Mouse (Mus musculus): ENCODE measurements at regions not wholly inside any gene's neighbourhood (a gene's known extent, or its start where the extent isn't known, plus 50 kb on each side); places are given as distances from the start of the nearest gene placed in this dataset.

DNA sequence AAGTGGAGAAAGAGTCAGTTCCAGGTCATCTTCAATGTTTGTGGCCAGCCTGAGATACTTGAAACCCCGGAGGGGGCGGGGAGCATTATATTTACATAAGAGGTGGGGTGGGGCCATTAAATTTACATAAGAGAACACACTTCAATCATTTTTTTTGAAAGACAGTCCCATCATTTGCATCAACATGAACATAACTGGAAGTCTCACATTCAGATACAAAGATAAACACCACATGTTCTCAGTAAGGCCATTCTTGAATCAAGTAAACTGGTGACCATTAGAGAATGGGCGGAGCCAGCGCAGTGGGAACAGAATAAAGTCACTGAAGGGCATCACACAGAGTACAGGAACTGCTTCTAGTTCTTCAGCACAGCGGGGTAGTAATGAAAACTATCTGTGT lies 137.2 kb downstream of the Atp23 start:
- no peaks in the 10 kb centered on the region for H3K4me1 ChIP-seq (ENCODE audit: control insufficient read depth, insufficient read depth, low read length)
- no peak overlapping the region for H3K9ac ChIP-seq (ENCODE audit: low read depth, low read length)
- ATAC-seq: no peak
- no peaks in the 10 kb centered on the region for H3K36me3 ChIP-seq (ENCODE audit: control insufficient read depth, insufficient read depth, low read length)
- H3K4me3 ChIP-seq (ENCODE audit: low read depth, low read length): no peak overlapping the region
- no peak overlapping the region for H3K27ac ChIP-seq (ENCODE audit: low read length)
- H3K9me3 ChIP-seq (replicated peaks; ENCODE audit: control insufficient read depth, low read length, poor library complexity, severe bottlenecking): no peaks in the 10 kb centered on the region
- H3K4me2 ChIP-seq (ENCODE audit: low read length): no peak overlapping the region
- no peaks in the 10 kb centered on the region for H3K27me3 ChIP-seq (ENCODE audit: control insufficient read depth, insufficient read depth, low read depth, low read length)
- WGBS: 75% methylated on average over 5 of the region's 5 CpGs

DNA sequence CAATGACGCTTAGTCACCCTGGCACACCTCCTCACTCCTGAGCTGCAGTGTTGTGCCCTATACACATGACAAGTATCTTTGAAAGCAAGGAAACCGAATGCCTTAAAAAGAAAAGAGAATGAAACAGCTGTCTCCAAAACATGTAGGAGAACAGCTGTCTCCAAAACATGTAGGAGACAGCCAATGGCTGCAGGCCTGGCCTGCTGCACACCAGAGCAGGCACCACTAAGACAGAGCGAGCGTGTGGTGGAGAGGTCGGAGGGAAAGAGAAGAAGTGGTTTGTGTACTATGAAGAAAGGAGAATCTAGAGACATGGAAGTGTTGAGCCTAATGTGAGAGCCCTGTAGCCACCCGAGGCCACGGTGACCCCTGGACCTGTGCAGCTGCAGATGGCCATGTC lies 142.5 kb downstream of the Atp23 start:
- no peaks in the 10 kb centered on the region for H3K36me3 ChIP-seq (ENCODE audit: control insufficient read depth, insufficient read depth, low read length)
- H3K9ac ChIP-seq (ENCODE audit: low read depth, low read length): no peak overlapping the region
- whole genome bisulfite sequencing: 95% methylated on average over 7 of the region's 7 CpGs

DNA sequence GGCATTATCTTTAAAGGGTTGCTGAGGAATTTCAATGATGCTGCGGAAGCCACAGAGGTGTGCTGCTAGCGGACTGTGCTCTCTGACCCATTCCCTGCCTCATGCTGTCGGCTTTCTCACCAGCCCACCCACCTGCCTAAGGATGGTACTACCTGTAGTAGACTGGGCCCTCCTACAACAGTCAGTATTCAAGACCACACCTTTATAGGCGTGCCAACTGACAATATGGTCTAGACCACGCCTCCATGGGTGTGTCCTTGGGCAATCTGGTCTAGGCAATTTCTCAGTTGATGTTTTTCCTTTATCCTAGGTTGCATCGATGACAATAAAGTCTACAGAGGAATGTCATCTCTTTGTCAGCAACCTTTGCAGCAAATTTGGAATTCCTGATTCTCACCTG lies 148.0 kb downstream of the Atp23 start:
- no peaks in the 10 kb centered on the region for H3K27me3 ChIP-seq (ENCODE audit: control insufficient read depth, insufficient read depth, low read depth, low read length)
- WGBS: 84% methylated on average over 6 of the region's 6 CpGs
- no peak overlapping the region for H3K4me2 ChIP-seq (ENCODE audit: low read length)
- no peak for ATAC-seq
- H3K27ac ChIP-seq (ENCODE audit: low read length): no peak overlapping the region
- H3K36me3 ChIP-seq (ENCODE audit: control insufficient read depth, insufficient read depth, low read length): no peaks in the 10 kb centered on the region
- peaks cover 3% of the 10 kb centered on the region; the same call in 1 of the 2 replicates for H3K4me1 ChIP-seq (ENCODE audit: control insufficient read depth, insufficient read depth, low read length)
- H3K9me3 ChIP-seq (replicated peaks; ENCODE audit: control insufficient read depth, low read length, poor library complexity, severe bottlenecking): no peaks in the 10 kb centered on the region
- no peak overlapping the region for H3K9ac ChIP-seq (ENCODE audit: low read depth, low read length)
- H3K4me3 ChIP-seq (ENCODE audit: low read depth, low read length): no peak overlapping the region

More for the DNA sequence above, 142.5 kb downstream of the Atp23 start:
- no peaks in the 10 kb centered on the region for H3K27me3 ChIP-seq (ENCODE audit: control insufficient read depth, insufficient read depth, low read depth, low read length)
- no peak overlapping the region for H3K4me2 ChIP-seq (ENCODE audit: low read length)
- ATAC-seq: no peak
- H3K9me3 ChIP-seq (replicated peaks; ENCODE audit: control insufficient read depth, low read length, poor library complexity, severe bottlenecking): no peaks in the 10 kb centered on the region
- H3K4me1 ChIP-seq (ENCODE audit: control insufficient read depth, insufficient read depth, low read length): no peaks in the 10 kb centered on the region
- no peak overlapping the region for H3K27ac ChIP-seq (ENCODE audit: low read length)
- no peak overlapping the region for H3K4me3 ChIP-seq (ENCODE audit: low read depth, low read length)

DNA sequence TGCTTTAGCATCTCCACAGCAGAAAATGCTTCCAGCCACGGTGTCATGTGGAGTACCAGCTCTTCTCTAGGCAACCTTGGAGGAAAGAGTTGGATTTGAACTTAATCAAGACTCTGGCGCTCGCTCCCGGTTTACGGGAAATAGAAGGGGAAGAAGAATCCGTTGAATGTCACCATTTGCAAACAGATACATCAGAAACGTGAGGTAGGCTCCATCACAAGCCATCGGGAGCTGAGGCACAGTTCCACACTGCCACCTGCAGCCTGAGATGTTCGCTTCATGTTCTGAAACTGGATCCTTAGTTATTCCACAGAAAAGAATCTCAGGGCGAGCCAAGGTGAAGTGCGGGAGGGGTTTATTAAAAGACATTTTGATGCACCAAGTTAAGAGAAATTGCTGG lies 148.5 kb downstream of the Atp23 start:
- Histone ChIP-seq H3K27ac (ENCODE audit: low read length) (no peak overlapping the region), H3K36me3 (ENCODE audit: control insufficient read depth, insufficient read depth, low read length) (no peaks in the 10 kb centered on the region), H3K27me3 (ENCODE audit: control insufficient read depth, insufficient read depth, low read depth, low read length) (no peaks in the 10 kb centered on the region), H3K4me3 (ENCODE audit: low read depth, low read length) (no peak overlapping the region), H3K9ac (ENCODE audit: low read depth, low read length) (no peak overlapping the region), H3K4me1 (ENCODE audit: control insufficient read depth, insufficient read depth, low read length) (peaks cover 3% of the 10 kb centered on the region; the same call in 1 of the 2 replicates), H3K4me2 (ENCODE audit: low read length) (no peak overlapping the region), H3K9me3 (replicated peaks; ENCODE audit: control insufficient read depth, low read length, poor library complexity, severe bottlenecking) (no peaks in the 10 kb centered on the region)
- no peak for ATAC-seq
- WGBS: 54% methylated on average over 11 of the region's 11 CpGs

DNA sequence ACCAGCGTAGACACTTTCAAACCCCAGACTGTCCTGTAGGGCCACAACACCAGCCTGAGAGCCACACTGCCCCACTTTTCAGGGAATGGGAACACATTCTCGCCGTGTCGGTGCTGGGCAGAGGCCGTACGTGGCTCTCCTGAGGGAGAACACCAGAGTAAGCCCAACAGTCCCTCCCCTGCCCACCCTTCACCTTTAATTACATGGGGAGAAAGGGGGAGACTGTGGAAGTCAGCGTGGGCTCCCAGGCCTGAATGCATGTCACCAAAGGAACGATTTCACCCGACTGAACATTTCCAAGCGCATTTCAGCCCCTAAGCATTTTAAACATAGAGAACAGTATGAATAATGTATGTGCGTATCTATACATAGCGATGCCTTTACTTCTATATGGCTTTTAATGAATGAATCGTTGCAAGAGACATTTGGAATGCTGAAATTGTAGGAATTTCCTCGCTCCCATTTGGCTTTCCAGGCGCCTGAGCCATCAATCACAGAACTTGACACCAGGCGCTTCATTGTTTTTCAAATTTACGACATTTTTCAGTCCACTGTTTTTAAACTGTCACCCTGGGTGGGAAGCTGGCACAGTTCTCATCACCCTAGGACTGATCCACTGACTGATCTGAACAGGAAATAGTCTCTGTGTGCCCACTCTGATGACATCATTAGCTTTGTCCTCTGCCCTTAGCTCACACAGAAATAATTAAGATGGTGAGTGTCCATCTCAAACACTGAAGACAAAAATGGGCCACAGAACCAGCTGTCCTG lies 152.3 kb downstream of the Atp23 start:
- peaks cover 3% of the 10 kb centered on the region; the same call in 1 of the 2 replicates for H3K4me1 ChIP-seq (ENCODE audit: control insufficient read depth, insufficient read depth, low read length)
- no peaks in the 10 kb centered on the region for H3K9me3 ChIP-seq (replicated peaks; ENCODE audit: control insufficient read depth, low read length, poor library complexity, severe bottlenecking)
- no peaks in the 10 kb centered on the region for H3K27me3 ChIP-seq (ENCODE audit: control insufficient read depth, insufficient read depth, low read depth, low read length)
- no peak overlapping the region for H3K4me3 ChIP-seq (ENCODE audit: low read depth, low read length)
- WGBS: 58% methylated on average over 17 of the region's 17 CpGs
- no peak overlapping the region for H3K9ac ChIP-seq (ENCODE audit: low read depth, low read length)
- H3K4me2 ChIP-seq (ENCODE audit: low read length): no peak overlapping the region
- peak overlapping the region; percentile 24; the same call in 1 of the 2 replicates for H3K27ac ChIP-seq (ENCODE audit: low read length)
- no peaks in the 10 kb centered on the region for H3K36me3 ChIP-seq (ENCODE audit: control insufficient read depth, insufficient read depth, low read length)
- ATAC-seq: no peak

DNA sequence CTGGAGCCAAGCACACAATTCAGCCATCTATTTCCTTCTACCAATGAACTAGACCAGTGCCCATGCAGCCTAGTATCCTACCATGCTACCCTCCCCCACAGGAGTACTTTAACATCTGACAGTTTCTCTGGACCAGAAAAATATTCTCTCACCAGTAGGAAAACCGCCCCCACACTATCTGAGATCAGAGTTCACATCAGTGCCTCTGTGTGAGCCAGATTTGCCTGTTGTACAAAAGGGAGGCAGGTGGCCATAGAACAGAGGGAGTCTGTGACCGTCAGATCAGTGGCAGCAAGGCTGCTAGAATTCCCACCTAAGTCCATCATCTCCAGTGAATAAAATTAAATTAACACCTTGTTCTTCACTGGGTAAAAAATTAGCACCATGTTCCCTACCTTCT lies 166.5 kb downstream of the Atp23 start:
- Histone ChIP-seq H3K4me2 (ENCODE audit: low read length) (no peak overlapping the region), H3K27ac (ENCODE audit: low read length) (no peak overlapping the region), H3K9me3 (replicated peaks; ENCODE audit: control insufficient read depth, low read length, poor library complexity, severe bottlenecking) (no peaks in the 10 kb centered on the region), H3K9ac (ENCODE audit: low read depth, low read length) (no peak overlapping the region), H3K36me3 (ENCODE audit: control insufficient read depth, insufficient read depth, low read length) (no peaks in the 10 kb centered on the region), H3K4me1 (ENCODE audit: control insufficient read depth, insufficient read depth, low read length) (no peaks in the 10 kb centered on the region), H3K4me3 (ENCODE audit: low read depth, low read length) (no peak overlapping the region), H3K27me3 (ENCODE audit: control insufficient read depth, insufficient read depth, low read depth, low read length) (no peaks in the 10 kb centered on the region)
- 50% methylated on average over 2 of the region's 2 CpGs for WGBS
- no peak for ATAC-seq

DNA sequence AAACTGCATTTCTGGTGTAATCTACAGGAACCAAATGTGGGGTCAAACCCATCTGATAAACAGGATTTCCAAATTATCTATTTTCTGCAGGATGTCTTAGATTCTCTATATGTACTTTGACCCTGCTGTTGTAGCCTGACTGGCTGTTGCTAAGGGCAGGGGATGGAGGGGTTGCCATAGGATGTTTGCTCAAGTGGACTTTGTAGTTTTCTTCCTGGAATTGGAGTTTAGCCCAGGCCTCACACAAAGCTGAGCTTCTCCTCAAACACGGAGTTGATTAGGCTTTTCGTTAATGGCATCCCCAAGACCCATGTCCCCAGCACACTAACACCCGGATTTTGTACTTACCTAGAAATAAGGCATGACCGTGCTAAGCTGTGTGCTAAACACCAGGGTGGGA lies 173.3 kb downstream of the Atp23 start:
- no peak overlapping the region for H3K27ac ChIP-seq (ENCODE audit: low read length)
- no peak overlapping the region for H3K9ac ChIP-seq (ENCODE audit: low read depth, low read length)
- H3K4me2 ChIP-seq (ENCODE audit: low read length): no peak overlapping the region
- no peak overlapping the region for H3K4me3 ChIP-seq (ENCODE audit: low read depth, low read length)
- H3K9me3 ChIP-seq (replicated peaks; ENCODE audit: control insufficient read depth, low read length, poor library complexity, severe bottlenecking): no peaks in the 10 kb centered on the region
- no peak for ATAC-seq
- WGBS: 87% methylated on average over 4 of the region's 4 CpGs
- no peaks in the 10 kb centered on the region for H3K27me3 ChIP-seq (ENCODE audit: control insufficient read depth, insufficient read depth, low read depth, low read length)
- H3K36me3 ChIP-seq (ENCODE audit: control insufficient read depth, insufficient read depth, low read length): no peaks in the 10 kb centered on the region
- H3K4me1 ChIP-seq (ENCODE audit: control insufficient read depth, insufficient read depth, low read length): no peaks in the 10 kb centered on the region

DNA sequence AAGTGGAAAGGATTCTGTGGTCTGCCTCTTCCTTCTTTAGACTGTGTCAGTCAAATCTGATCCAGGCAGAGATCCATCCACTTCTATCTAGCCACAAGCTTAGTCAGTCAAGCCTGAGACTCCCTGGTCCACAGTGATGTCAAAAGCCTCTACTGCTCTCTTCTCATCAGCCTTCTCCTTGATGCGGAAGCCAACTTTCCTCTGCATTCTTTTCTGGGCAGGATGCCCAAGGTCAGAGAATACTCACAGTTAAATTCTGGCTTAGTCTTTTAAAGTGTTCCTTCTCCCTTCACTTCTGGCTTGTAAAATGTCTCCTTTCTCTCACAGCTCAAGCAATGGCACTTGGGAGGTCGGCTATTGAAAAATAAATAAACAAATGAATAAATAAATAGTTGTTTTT lies 183.2 kb downstream of the Atp23 start:
- H3K27me3 ChIP-seq (ENCODE audit: control insufficient read depth, insufficient read depth, low read depth, low read length): no peaks in the 10 kb centered on the region
- H3K36me3 ChIP-seq (ENCODE audit: control insufficient read depth, insufficient read depth, low read length): no peaks in the 10 kb centered on the region
- H3K9me3 ChIP-seq (replicated peaks; ENCODE audit: control insufficient read depth, low read length, poor library complexity, severe bottlenecking): no peaks in the 10 kb centered on the region
- no peak for ATAC-seq
- no peak overlapping the region for H3K27ac ChIP-seq (ENCODE audit: low read length)
- H3K4me3 ChIP-seq (ENCODE audit: low read depth, low read length): no peak overlapping the region
- 59% methylated on average over 2 of the region's 2 CpGs for WGBS
- H3K4me2 ChIP-seq (ENCODE audit: low read length): no peak overlapping the region
- no peak overlapping the region for H3K9ac ChIP-seq (ENCODE audit: low read depth, low read length)
- no peaks in the 10 kb centered on the region for H3K4me1 ChIP-seq (ENCODE audit: control insufficient read depth, insufficient read depth, low read length)

DNA sequence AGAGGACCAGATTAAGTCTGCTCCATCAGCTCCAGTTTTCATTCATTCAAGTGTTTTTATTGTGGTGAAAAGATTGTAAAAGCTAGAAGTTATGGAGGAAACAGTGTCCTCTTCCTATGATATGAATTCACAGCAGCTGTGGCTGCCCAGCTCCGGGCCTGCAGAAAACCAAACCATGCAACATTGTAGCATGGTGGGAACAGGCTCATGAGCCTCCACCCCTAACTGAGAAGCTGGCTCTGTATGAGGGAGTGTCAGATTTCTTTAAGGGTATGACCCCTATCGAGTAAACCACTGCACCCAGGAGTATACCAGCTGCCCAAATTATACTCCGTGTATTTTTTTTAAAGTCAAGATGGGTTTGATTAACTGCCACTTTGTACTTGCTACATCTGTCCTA lies 189.4 kb downstream of the Atp23 start:
- Histone ChIP-seq H3K27ac (ENCODE audit: low read length) (no peak overlapping the region), H3K4me2 (ENCODE audit: low read length) (no peak overlapping the region), H3K36me3 (ENCODE audit: control insufficient read depth, insufficient read depth, low read length) (no peaks in the 10 kb centered on the region), H3K9me3 (replicated peaks; ENCODE audit: control insufficient read depth, low read length, poor library complexity, severe bottlenecking) (no peaks in the 10 kb centered on the region), H3K27me3 (ENCODE audit: control insufficient read depth, insufficient read depth, low read depth, low read length) (no peaks in the 10 kb centered on the region), H3K4me3 (ENCODE audit: low read depth, low read length) (no peak overlapping the region), H3K4me1 (ENCODE audit: control insufficient read depth, insufficient read depth, low read length) (peaks cover 5% of the 10 kb centered on the region), H3K9ac (ENCODE audit: low read depth, low read length) (no peak overlapping the region)
- WGBS: 71% methylated on average over 3 of the region's 3 CpGs
- ATAC-seq: no peak
